Mouse (Mus musculus): Measurements from ENCODE around the gene Gm43738. TPM values are rescaled to one million over a fixed set of nuclear protein-coding genes. Genes with fewer than 3 reads are reported as not detected.

Gene Gm43738
- polyA plus RNA-seq, 1 experiment from 2014 or later, result not detected

DNA sequence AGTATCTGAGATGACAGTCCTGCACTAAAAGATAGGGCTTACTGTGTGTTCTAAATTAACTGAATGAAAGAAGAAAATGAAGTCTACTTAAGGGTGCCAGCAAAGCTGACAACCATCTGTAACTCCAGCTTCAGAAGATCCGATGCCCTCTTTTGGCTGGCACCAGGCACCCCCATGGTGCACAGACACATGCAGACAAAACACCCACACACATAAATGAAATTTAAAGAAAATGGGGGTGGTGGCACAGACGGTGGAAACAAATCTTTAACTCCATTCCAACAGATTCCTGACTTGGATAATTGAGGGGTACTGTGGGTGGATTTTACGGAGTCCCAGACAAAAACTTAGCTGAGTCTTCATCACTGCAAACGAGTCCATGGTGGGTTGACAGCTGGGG lies 30.9 kb upstream of the Gm43738 start:
- H3K4me3 ChIP-seq, result no peak overlapping the region
- H3K9me3 ChIP-seq, result no peaks in the 10 kb centered on the region
- H3K9ac ChIP-seq, result no peak overlapping the region

DNA sequence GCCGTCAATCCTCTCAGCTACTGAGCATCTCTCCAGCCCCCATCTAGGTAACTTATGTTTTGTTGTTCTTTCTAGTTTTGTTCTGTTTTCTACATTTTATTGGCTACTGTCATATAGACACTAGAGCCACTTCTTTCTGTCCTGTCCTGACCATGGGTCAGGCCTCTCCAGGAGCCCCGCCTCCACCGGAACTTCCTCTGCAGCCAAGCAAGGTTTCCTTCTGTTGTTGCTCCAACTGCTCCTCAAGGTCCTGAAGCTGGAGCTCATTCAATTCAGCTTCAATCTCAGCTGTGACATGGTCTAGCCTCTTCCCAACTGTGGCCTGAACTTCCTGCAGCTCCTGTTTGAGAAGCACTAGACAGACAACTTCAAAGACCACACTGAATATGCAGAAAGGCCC lies 29.0 kb upstream of the Gm43738 start:
- peaks cover 13% of the 10 kb centered on the region; the same call in 1 of the 2 replicates for H3K27me3 ChIP-seq
- no peak overlapping the region for H3K4me3 ChIP-seq
- H3K36me3 ChIP-seq, result no peaks in the 10 kb centered on the region
- H3K9ac ChIP-seq, result no peak overlapping the region
- no peak for ATAC-seq (ENCODE audit: insufficient number of reproducible peaks, low FRiP score, low TSS enrichment, low read depth)
- H3K4me1 ChIP-seq, result peaks cover 5% of the 10 kb centered on the region
- H3K27ac ChIP-seq, result no peak overlapping the region
- no peaks in the 10 kb centered on the region for H3K9me3 ChIP-seq
- no peak overlapping the region for H3K4me2 ChIP-seq
- WGBS, result 82% methylated on average over 3 of the region's 3 CpGs

More for the DNA sequence above, 30.9 kb upstream of the Gm43738 start:
- ATAC-seq (ENCODE audit: insufficient number of reproducible peaks, low FRiP score, low TSS enrichment, low read depth), result no peak
- peaks cover 13% of the 10 kb centered on the region; the same call in 1 of the 2 replicates for H3K27me3 ChIP-seq
- no peak overlapping the region for H3K27ac ChIP-seq
- peaks cover 5% of the 10 kb centered on the region for H3K4me1 ChIP-seq
- no peaks in the 10 kb centered on the region for H3K36me3 ChIP-seq
- WGBS, result 39% methylated on average over 4 of the region's 4 CpGs
- peak overlapping the region; percentile 64; the same call in 1 of the 2 replicates for H3K4me2 ChIP-seq

DNA sequence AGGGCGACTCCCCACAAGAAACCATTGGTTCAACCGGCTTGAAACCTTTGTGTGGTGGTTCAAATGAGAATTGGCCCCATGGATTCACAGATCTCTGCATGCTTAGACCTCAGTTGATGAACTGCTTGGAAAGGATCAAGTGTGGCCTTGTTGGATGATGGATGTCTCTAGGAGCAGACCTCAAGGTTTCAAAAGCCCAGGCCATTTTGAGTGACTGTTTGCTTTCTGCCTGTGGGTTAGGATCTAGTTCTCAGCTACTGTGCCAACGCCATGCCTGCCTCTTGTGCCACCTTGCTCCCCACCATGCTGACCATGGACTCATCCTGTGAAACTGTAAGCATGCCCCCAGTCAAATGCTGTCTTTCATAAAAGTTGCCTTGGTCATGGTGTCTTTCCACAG lies 25.1 kb upstream of the Gm43738 start:
- WGBS, result 94% methylated on average over 3 of the region's 3 CpGs
- Histone ChIP-seq H3K27me3 (no peaks in the 10 kb centered on the region), H3K4me3 (no peak overlapping the region), H3K27ac (no peak overlapping the region), H3K36me3 (no peaks in the 10 kb centered on the region), H3K9me3 (no peaks in the 10 kb centered on the region), H3K9ac (no peak overlapping the region), H3K4me1 (no peaks in the 10 kb centered on the region), H3K4me2 (no peak overlapping the region)
- no peak for ATAC-seq (ENCODE audit: insufficient number of reproducible peaks, low FRiP score, low TSS enrichment, low read depth)

DNA sequence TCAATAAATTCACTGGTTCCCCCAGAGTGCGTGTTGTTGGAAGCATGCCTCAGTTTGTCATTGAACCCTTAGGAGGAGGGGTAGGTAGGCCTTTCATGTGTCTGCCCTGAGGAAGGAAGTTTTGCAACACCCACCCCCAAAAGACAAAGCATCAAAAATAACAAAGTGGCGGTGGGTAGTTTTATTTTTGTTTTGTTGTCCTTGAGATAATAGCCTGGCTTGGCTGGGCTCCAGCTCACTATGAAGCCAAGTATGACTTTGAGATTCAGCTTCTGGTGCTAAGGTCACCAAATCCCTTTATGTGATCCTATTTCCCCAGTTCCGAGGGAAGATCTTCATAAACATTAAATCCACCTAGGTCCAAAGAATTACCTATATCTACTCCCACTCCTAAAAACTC lies 23.3 kb upstream of the Gm43738 start:
- WGBS, result 77% methylated on average over 3 of the region's 3 CpGs
- no peak overlapping the region for H3K4me2 ChIP-seq
- no peak for ATAC-seq (ENCODE audit: insufficient number of reproducible peaks, low FRiP score, low TSS enrichment, low read depth)
- no peaks in the 10 kb centered on the region for H3K4me1 ChIP-seq
- no peak overlapping the region for H3K4me3 ChIP-seq
- no peaks in the 10 kb centered on the region for H3K9me3 ChIP-seq
- H3K9ac ChIP-seq, result no peak overlapping the region
- no peaks in the 10 kb centered on the region for H3K36me3 ChIP-seq
- no peaks in the 10 kb centered on the region for H3K27me3 ChIP-seq
- H3K27ac ChIP-seq, result no peak overlapping the region

DNA sequence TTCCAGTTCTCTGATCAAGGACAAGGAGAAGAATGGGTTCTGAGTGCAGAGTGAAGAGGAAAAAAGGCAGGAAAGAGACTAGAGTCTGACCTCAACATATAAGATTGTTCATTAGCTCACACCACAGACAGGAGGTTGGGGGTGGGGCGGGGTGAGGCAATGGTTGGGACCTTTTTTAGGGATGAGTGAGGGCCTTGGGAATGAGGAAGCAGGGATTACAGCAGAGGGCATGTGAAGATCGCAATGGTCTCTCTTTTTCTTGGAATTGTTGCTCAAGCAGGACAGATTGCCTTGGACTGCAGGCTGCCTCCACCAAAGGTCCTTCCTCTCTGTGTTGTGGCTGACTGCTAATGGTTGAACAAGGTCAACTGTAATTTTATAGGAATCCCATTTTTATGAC lies 22.4 kb upstream of the Gm43738 start:
- H3K27me3 ChIP-seq, result no peaks in the 10 kb centered on the region
- 82% methylated on average over 2 of the region's 2 CpGs for WGBS
- no peaks in the 10 kb centered on the region for H3K9me3 ChIP-seq
- H3K36me3 ChIP-seq, result no peaks in the 10 kb centered on the region
- no peaks in the 10 kb centered on the region for H3K4me1 ChIP-seq
- no peak overlapping the region for H3K4me3 ChIP-seq
- no peak overlapping the region for H3K9ac ChIP-seq
- ATAC-seq (ENCODE audit: insufficient number of reproducible peaks, low FRiP score, low TSS enrichment, low read depth), result no peak
- H3K4me2 ChIP-seq, result no peak overlapping the region
- H3K27ac ChIP-seq, result no peak overlapping the region

DNA sequence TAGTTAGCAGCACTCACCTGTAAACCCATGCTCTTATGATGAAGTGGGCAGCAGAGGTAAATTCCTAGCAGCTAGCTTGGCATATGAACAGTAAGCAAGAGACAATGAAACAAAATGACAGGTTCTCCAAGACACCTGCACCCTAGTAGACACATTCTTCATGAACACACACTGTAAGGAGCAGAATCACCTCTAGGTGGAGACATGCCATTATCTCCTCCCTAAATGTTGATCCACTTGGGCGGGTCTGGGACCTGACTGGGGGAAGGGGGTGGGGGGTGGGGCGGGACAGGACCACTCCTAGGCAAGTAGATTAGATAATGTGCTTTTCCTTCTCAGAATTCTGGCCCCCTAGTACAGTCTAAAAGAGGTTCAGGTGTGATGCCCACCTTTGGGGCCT lies 14.6 kb upstream of the Gm43738 start:
- H3K27me3 ChIP-seq, result no peaks in the 10 kb centered on the region
- no peak overlapping the region for H3K4me2 ChIP-seq
- no peak overlapping the region for H3K4me3 ChIP-seq
- no peaks in the 10 kb centered on the region for H3K36me3 ChIP-seq
- no peak overlapping the region for H3K9ac ChIP-seq
- H3K4me1 ChIP-seq, result no peaks in the 10 kb centered on the region
- ATAC-seq (ENCODE audit: insufficient number of reproducible peaks, low FRiP score, low TSS enrichment, low read depth), result no peak
- no peak overlapping the region for H3K27ac ChIP-seq
- 3% methylated on average over 2 of the region's 2 CpGs for WGBS
- no peaks in the 10 kb centered on the region for H3K9me3 ChIP-seq

DNA sequence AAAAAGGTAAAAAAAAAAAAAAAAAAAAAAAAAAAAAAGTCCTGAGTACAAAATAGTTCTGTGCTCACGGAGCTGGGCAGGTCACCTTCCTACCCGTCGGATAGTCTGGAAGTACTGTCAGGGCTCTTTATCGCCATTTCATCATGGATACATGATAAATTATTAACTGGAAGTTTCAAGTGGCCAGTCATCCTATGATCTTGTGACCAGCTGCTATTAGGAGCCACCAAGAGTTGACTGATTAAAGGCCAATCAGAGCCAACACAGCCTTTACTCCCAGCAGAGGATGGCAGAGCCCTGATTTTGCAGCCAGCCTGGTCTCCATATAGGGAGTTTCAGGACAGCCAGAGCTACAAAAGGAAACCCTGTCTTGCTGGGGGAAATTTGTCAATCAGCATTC lies 12.2 kb upstream of the Gm43738 start:
- no peaks in the 10 kb centered on the region for H3K27me3 ChIP-seq

DNA sequence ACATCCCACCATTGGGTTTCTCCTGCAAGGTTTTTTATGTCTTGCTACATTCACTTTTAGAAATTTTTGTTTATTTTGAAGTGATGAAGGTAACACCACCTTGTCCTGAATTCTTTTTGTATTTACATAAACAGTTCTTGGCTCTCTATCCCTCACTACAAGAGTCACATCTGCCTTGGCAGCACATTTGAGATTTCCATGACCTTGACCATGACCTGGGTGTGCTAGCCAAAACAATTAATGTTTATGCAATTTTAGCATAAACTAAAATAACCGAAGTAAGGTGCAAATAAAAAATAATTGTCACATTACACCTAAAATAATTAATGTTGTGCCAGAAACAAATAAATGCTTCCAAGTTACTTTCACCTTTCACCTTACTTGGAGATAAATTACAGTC lies 7.2 kb upstream of the Gm43738 start:
- Histone ChIP-seq H3K9ac (no peak overlapping the region), H3K4me3 (no peak overlapping the region), H3K9me3 (no peaks in the 10 kb centered on the region), H3K4me2 (no peak overlapping the region), H3K27me3 (no peaks in the 10 kb centered on the region), H3K36me3 (no peaks in the 10 kb centered on the region), H3K27ac (no peak overlapping the region), H3K4me1 (no peaks in the 10 kb centered on the region)
- WGBS, result 42% methylated on average over 1 of the region's 1 CpGs
- ATAC-seq (ENCODE audit: insufficient number of reproducible peaks, low FRiP score, low TSS enrichment, low read depth), result no peak

More for the DNA sequence above, 12.2 kb upstream of the Gm43738 start:
- WGBS, result 86% methylated on average over 4 of the region's 4 CpGs
- no peaks in the 10 kb centered on the region for H3K9me3 ChIP-seq
- H3K9ac ChIP-seq, result no peak overlapping the region
- no peak overlapping the region for H3K4me2 ChIP-seq
- no peak overlapping the region for H3K4me3 ChIP-seq
- no peak overlapping the region for H3K27ac ChIP-seq
- H3K4me1 ChIP-seq, result no peaks in the 10 kb centered on the region
- ATAC-seq (ENCODE audit: insufficient number of reproducible peaks, low FRiP score, low TSS enrichment, low read depth), result no peak
- no peaks in the 10 kb centered on the region for H3K36me3 ChIP-seq

DNA sequence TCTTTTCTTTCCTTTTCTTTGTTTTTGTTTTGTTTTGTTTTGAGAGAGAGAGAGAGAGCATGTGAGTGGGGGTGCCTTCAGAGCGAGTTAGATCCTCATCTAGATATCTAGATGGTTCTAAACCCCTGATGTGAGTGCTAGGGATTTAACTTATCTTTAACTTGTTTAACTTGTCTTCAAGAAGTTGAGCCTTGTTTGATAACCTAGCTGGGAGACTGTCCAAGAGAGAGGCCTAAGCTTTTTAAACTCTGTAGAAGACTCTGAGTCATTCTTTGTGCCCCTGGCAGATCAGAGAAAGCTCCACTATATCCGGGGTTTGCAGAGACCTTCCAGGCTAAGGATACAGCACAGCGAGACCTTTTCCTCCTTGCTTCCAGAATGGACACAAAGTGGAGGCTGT lies 6.6 kb upstream of the Gm43738 start:
- Histone ChIP-seq H3K4me2 (no peak overlapping the region), H3K9me3 (no peaks in the 10 kb centered on the region), H3K9ac (no peak overlapping the region), H3K4me1 (0 out of 2 replicates have a peak, but pooled peaks cover 3% of the 10 kb centered on the region), H3K36me3 (no peaks in the 10 kb centered on the region), H3K27ac (no peak overlapping the region), H3K4me3 (no peak overlapping the region), H3K27me3 (no peaks in the 10 kb centered on the region)
- WGBS, result 68% methylated on average over 3 of the region's 3 CpGs
- ATAC-seq (ENCODE audit: insufficient number of reproducible peaks, low FRiP score, low TSS enrichment, low read depth), result no peak

DNA sequence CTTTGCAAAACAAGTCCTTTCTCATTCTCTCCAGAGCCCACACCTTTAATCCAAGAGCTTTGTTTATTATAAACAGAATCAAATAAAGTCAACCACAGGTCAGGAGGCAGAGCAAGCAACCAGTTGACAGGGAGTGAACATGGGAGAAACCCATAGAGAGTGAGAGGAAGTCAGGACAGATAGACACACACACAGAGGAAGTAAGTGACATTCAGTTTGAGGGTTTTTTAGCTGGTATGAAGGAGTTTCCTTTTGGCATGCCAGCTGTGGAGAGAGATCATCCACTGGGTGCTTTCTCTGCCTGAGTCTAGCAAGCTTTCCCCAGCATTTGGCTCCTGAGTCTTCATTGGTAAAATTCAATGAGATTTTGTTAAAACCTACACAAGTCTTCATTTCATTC lies 6.0 kb upstream of the Gm43738 start:
- Histone ChIP-seq H3K27ac (no peak overlapping the region), H3K4me2 (no peak overlapping the region), H3K9me3 (no peaks in the 10 kb centered on the region), H3K4me3 (no peak overlapping the region), H3K27me3 (no peaks in the 10 kb centered on the region), H3K4me1 (peaks cover 6% of the 10 kb centered on the region; the same call in 1 of the 2 replicates), H3K36me3 (no peaks in the 10 kb centered on the region), H3K9ac (no peak overlapping the region)
- ATAC-seq (ENCODE audit: insufficient number of reproducible peaks, low FRiP score, low TSS enrichment, low read depth), result no peak

DNA sequence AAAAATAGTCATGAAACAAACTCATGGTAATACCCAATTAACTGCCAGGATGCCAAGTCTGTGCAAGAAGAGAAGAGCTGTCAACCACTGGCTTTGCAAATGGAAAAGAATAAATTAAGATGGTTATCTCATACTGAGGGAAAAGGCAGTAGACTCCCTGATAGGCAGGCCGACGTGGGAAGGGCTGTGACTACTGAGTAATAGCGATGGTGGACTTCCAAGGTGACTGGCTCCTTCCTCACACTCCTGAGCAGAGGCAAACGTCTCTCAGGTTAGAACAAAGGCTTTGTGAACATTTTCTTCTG lies 2.3 kb upstream of the Gm43738 start:
- no peaks in the 10 kb centered on the region for H3K27me3 ChIP-seq
- peaks cover 17% of the 10 kb centered on the region for H3K36me3 ChIP-seq
- no peak for ATAC-seq (ENCODE audit: insufficient number of reproducible peaks, low FRiP score, low TSS enrichment, low read depth)
- peaks cover 32% of the 10 kb centered on the region for H3K4me1 ChIP-seq
- no peak overlapping the region for H3K9ac ChIP-seq
- no peak overlapping the region for H3K27ac ChIP-seq
- H3K4me3 ChIP-seq, result no peak overlapping the region
- WGBS, result 77% methylated on average over 4 of the region's 4 CpGs
- H3K4me2 ChIP-seq, result no peak overlapping the region
- H3K9me3 ChIP-seq, result no peaks in the 10 kb centered on the region

DNA sequence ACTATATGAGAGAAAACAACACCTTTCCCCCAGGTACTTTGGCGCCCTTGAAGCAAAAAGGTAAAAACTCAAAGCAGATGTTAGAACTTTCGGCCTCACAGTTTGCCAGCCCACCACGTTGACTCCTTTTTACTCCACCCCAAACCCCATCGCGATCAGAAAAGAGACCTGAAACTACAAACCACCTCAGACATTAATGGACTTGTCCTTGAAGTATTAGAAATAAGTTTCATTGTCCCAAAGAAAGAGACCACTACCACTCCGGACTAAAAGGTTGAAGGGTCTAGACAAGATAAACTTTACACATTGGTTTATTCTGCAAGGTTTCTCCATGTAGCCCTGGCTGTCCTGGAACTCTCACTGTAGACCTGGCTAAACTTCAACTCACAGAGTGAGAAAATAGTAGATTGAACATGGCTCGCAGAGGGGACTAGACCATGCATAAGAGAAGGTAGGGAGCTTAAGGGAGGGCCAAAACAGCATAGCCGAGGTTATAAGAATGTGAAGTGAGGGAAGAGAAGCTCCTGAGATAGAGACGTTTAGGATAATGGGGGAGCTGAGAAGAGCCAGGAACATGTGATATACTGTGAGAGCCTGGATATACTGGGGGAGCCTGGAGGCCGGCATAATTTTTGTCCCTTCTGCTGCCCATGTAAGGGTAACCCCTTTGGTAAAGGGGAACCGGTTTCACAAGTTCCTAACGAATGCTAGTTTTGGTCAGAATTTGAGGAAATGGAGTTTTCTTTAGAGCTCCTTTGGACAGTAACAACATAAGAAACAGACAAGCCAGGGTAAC lies 1.8 kb upstream of the Gm43738 start:
- Histone ChIP-seq H3K27ac (peak overlapping the region; percentile 64), H3K9me3 (no peaks in the 10 kb centered on the region), H3K4me2 (peak overlapping the region; percentile 39), H3K36me3 (peaks cover 21% of the 10 kb centered on the region), H3K4me1 (peaks cover 32% of the 10 kb centered on the region), H3K27me3 (no peaks in the 10 kb centered on the region), H3K9ac (no peak overlapping the region), H3K4me3 (peak overlapping the region; percentile 62)
- 52% methylated on average over 12 of the region's 12 CpGs for WGBS
- no peak for ATAC-seq (ENCODE audit: insufficient number of reproducible peaks, low FRiP score, low TSS enrichment, low read depth)
